Mouse (Mus musculus): ENCODE data around the gene Eif1ax.
"Not testable (repeated sequence)": the region's sequence is repeated elsewhere in the genome, so short reads cannot be mapped to it uniquely, and the experiment has no call there.

The Eif1ax gene

GRCm38 (mm10) chrX:159371831-159372752 is at the start of gene Eif1ax:
Gene Eif1ax, plus strand, starts transcription at chrX:159372178.
- DNase-seq, result peak; percentile 65

GRCm38 (mm10) chrX:159364506-159364905 is 7.5 kb upstream of the Eif1ax start:
- DNase-seq, result no peak

GRCm38 (mm10) chrX:159372753-159373144 is 771 bp downstream of the Eif1ax start:
- DNase-seq, result no peak

- no peak for DNase-seq
Measured at GRCm38 (mm10) chrX:159387105-159387504, 15.1 kb downstream of the Eif1ax start.

GRCm38 (mm10) chrX:159388953-159389352 is 17.0 kb downstream of the Eif1ax start:
- DNase-seq, result no peak

- no peak for DNase-seq
Measured at GRCm38 (mm10) chrX:159390347-159390962, 18.5 kb downstream of the Eif1ax start.

- DNase-seq, result no peak
Measured at GRCm38 (mm10) chrX:159391239-159391638, 19.3 kb downstream of the Eif1ax start.

- peak; percentile 5 for DNase-seq
Measured at GRCm38 (mm10) chrX:159409253-159409652, 37.3 kb downstream of the Eif1ax start.

GRCm38 (mm10) chrX:159414130-159414828 is 42.3 kb downstream of the Eif1ax start, which contains the start of gene Map7d2:
Gene Map7d2, plus strand, starts transcription at chrX:159414572.
- DNase-seq, result peak; percentile 71

- peak; percentile 9 for DNase-seq
Measured at GRCm38 (mm10) chrX:159414829-159415673, 43.1 kb downstream of the Eif1ax start.

GRCm38 (mm10) chrX:159430507-159430906 is 58.5 kb downstream of the Eif1ax start:
- DNase-seq, result not testable (repeated sequence)

Data from right cerebral cortex, adult 18-20 months (tissue).